Mouse (Mus musculus): Measurements from ENCODE around the gene Hmgcr. TPM values are rescaled to one million over a fixed set of nuclear protein-coding genes. Genes with fewer than 3 reads are reported as not detected.

Hmgcr gene
- polyA plus RNA-seq, 2 experiments, result 36.8 to 85.9 TPM

DNA sequence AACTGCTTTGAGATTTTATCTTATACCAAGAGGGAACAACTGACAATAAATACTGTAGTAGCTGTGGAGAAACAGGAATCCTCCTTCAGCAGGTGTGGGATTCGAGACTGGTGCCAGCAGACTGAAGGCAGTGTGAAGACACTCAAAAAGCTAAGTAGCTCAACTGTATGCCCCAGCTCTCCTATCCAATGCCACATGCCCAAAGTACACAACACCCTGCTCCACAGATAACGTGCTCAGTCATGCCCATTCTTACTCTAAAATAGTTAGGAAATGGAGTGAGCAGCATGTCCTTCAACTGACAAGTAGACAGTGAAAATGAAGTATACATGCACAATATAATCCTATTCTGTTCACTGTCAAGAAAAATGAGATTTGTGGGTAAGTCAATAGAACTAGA lies 26.6 kb downstream of the Hmgcr start:
- ATAC-seq (ENCODE audit: insufficient read depth), result 0 out of 2 replicates have a peak, but pooled peaks have one; percentile 14

DNA sequence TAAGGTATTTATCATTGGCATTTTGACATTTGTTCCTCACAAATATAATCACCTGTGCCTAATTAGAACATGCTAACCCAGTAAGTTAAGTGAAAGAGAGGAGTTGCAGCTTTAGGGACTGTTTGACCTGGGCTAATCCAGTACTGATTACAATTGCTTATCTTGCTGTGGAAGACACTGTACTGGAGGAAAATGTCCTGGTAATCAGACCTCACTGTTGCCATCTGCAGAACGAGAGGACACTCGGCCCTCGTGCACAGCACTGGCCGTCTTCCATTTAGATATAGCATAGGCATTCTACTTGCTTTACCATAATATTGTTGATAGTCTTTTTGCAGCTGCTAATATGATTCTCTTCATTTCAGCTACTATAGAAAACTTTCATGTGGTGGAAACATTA lies 40.3 kb downstream of the Hmgcr start:
- Histone ChIP-seq H3K4me1 (replicated peaks; ENCODE audit: control insufficient read depth in 2 of 2, insufficient read depth in 2 of 2, low read length in 1 of 2) (no peaks in the 10 kb centered on the region), H3K9me3 (ENCODE audit: control insufficient read depth, low read length) (no peaks in the 10 kb centered on the region), H3K27me3 (ENCODE audit: control insufficient read depth, insufficient read depth, low read length) (no peaks in the 10 kb centered on the region), H3K27ac (no peak overlapping the region), H3K4me2 (ENCODE audit: low read depth) (no peak overlapping the region), H3K9ac (replicated peaks) (no peak overlapping the region), H3K36me3 (replicated peaks; ENCODE audit: control insufficient read depth, insufficient read depth, low read depth) (peaks cover 11% of the 10 kb centered on the region; the same call in 1 of the 2 replicates), H3K4me3 (ENCODE audit: insufficient read depth in 1 of 2, low read depth in 2 of 2, low read length in 2 of 2) (no peak overlapping the region)
- ATAC-seq (ENCODE audit: insufficient read depth) (peak; percentile 51; the same call in 1 of the 2 replicates), DNase-seq (ENCODE audit: low read depth in 3 of 3, low spot score in 3 of 3) (peak in 1 of 3 experiments; percentile 4)
- 31% methylated on average over 4 of the region's 4 CpGs for WGBS (ENCODE audit: insufficient replicate concordance)
- TF ChIP-seq CTCF (IDR thresholded peaks at IDR 0.05; ENCODE audit: low read depth) (no peak), EP300 (IDR thresholded peaks at IDR 0.05; ENCODE audit: low read depth) (0 out of 2 replicates have a peak, but pooled peaks have one; percentile 29)

More for the DNA sequence above, 26.6 kb downstream of the Hmgcr start:
- Histone ChIP-seq H3K36me3 (replicated peaks; ENCODE audit: control insufficient read depth, insufficient read depth, low read depth) (peaks cover 13% of the 10 kb centered on the region), H3K9ac (replicated peaks) (no peak overlapping the region), H3K27ac (no peak overlapping the region), H3K4me2 (ENCODE audit: low read depth) (no peak overlapping the region), H3K9me3 (ENCODE audit: control insufficient read depth, low read length) (no peaks in the 10 kb centered on the region), H3K27me3 (ENCODE audit: control insufficient read depth, insufficient read depth, low read length) (no peaks in the 10 kb centered on the region), H3K4me1 (replicated peaks; ENCODE audit: control insufficient read depth in 2 of 2, insufficient read depth in 2 of 2, low read length in 1 of 2) (no peaks in the 10 kb centered on the region), H3K4me3 (ENCODE audit: insufficient read depth in 1 of 2, low read depth in 2 of 2, low read length in 2 of 2) (no peak overlapping the region)
- no peak for DNase-seq (ENCODE audit: low read depth in 3 of 3, low spot score in 3 of 3)
- 51% methylated on average over 2 of the region's 2 CpGs for WGBS (ENCODE audit: insufficient replicate concordance)
- TF ChIP-seq EP300 (IDR thresholded peaks at IDR 0.05; ENCODE audit: low read depth) (no peak), CTCF (IDR thresholded peaks at IDR 0.05; ENCODE audit: low read depth) (no peak)

DNA sequence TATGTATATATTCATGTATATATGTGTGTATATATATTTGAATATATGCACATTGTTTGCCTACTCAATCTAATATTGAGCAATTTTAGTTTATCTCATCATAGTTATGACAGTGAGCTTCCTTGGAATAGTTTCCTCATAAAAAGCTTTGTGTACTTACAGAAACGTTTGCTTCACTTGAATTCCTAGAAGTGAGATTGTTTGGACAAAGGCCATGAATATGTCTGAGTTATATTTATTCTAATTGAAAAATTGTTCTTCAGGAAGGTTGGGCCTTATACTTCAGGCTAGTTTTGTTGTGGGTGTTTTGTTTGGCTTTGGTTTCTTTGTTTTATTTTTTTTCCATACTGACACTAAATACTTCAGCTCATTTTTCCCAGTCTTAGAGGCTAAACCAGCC lies 49.8 kb downstream of the Hmgcr start:
- no peak overlapping the region for H3K9ac ChIP-seq (replicated peaks)
- DNase-seq (ENCODE audit: low read depth in 3 of 3, low spot score in 3 of 3) (no peak), ATAC-seq (ENCODE audit: insufficient read depth) (no peak)
- no peaks in the 10 kb centered on the region for H3K27me3 ChIP-seq (ENCODE audit: control insufficient read depth, insufficient read depth, low read length)
- WGBS (ENCODE audit: insufficient replicate concordance), result 54% methylated on average over 1 of the region's 1 CpGs
- H3K27ac ChIP-seq, result no peak overlapping the region
- H3K4me2 ChIP-seq (ENCODE audit: low read depth), result no peak overlapping the region
- TF ChIP-seq CTCF (IDR thresholded peaks at IDR 0.05; ENCODE audit: low read depth) (no peak), EP300 (IDR thresholded peaks at IDR 0.05; ENCODE audit: low read depth) (no peak)
- H3K36me3 ChIP-seq (replicated peaks; ENCODE audit: control insufficient read depth, insufficient read depth, low read depth), result no peaks in the 10 kb centered on the region; the same call in 1 of the 2 replicates
- no peaks in the 10 kb centered on the region for H3K9me3 ChIP-seq (ENCODE audit: control insufficient read depth, low read length)
- no peaks in the 10 kb centered on the region for H3K4me1 ChIP-seq (replicated peaks; ENCODE audit: control insufficient read depth in 2 of 2, insufficient read depth in 2 of 2, low read length in 1 of 2)
- H3K4me3 ChIP-seq (ENCODE audit: insufficient read depth in 1 of 2, low read depth in 2 of 2, low read length in 2 of 2), result no peak overlapping the region

- WGBS (ENCODE audit: insufficient replicate concordance), result 68% methylated on average over 3 of the region's 3 CpGs
- Histone ChIP-seq H3K9me3 (ENCODE audit: control insufficient read depth, low read length) (no peaks in the 10 kb centered on the region), H3K36me3 (replicated peaks; ENCODE audit: control insufficient read depth, insufficient read depth, low read depth) (peaks cover 3% of the 10 kb centered on the region), H3K9ac (replicated peaks) (no peak overlapping the region), H3K27me3 (ENCODE audit: control insufficient read depth, insufficient read depth, low read length) (no peaks in the 10 kb centered on the region), H3K4me2 (ENCODE audit: low read depth) (no peak overlapping the region), H3K4me1 (replicated peaks; ENCODE audit: control insufficient read depth in 2 of 2, insufficient read depth in 2 of 2, low read length in 1 of 2) (no peaks in the 10 kb centered on the region), H3K4me3 (ENCODE audit: insufficient read depth in 1 of 2, low read depth in 2 of 2, low read length in 2 of 2) (no peak overlapping the region), H3K27ac (no peak overlapping the region)
- ATAC-seq (ENCODE audit: insufficient read depth) (no peak), DNase-seq (ENCODE audit: low read depth in 3 of 3, low spot score in 3 of 3) (no peak)
- no peak for TF ChIP-seq EP300 (IDR thresholded peaks at IDR 0.05; ENCODE audit: low read depth)
- TF ChIP-seq CTCF (IDR thresholded peaks at IDR 0.05; ENCODE audit: low read depth), result no peak
These were observed 56.1 kb downstream of the Hmgcr start for GRCm38 (mm10) chr13:96614615-96615014.

- DNase-seq (ENCODE audit: low read depth in 3 of 3, low spot score in 3 of 3) (peak in 1 of 3 experiments; percentile 2), ATAC-seq (ENCODE audit: insufficient read depth) (no peak)
- Histone ChIP-seq H3K4me2 (ENCODE audit: low read depth) (no peak overlapping the region), H3K27me3 (ENCODE audit: control insufficient read depth, insufficient read depth, low read length) (no peaks in the 10 kb centered on the region), H3K4me1 (replicated peaks; ENCODE audit: control insufficient read depth in 2 of 2, insufficient read depth in 2 of 2, low read length in 1 of 2) (no peaks in the 10 kb centered on the region), H3K27ac (no peak overlapping the region), H3K9me3 (ENCODE audit: control insufficient read depth, low read length) (no peaks in the 10 kb centered on the region), H3K36me3 (replicated peaks; ENCODE audit: control insufficient read depth, insufficient read depth, low read depth) (no peaks in the 10 kb centered on the region; the same call in 1 of the 2 replicates), H3K9ac (replicated peaks) (no peak overlapping the region), H3K4me3 (ENCODE audit: insufficient read depth in 1 of 2, low read depth in 2 of 2, low read length in 2 of 2) (no peak overlapping the region)
- no peak for TF ChIP-seq EP300 (IDR thresholded peaks at IDR 0.05; ENCODE audit: low read depth)
- no peak for TF ChIP-seq CTCF (IDR thresholded peaks at IDR 0.05; ENCODE audit: low read depth)
- WGBS (ENCODE audit: insufficient replicate concordance), result 45% methylated on average over 2 of the region's 2 CpGs
These were observed 66.5 kb downstream of the Hmgcr start for GRCm38 (mm10) chr13:96604242-96604641.
